Mouse (Mus musculus): ENCODE measurements around the gene Phospho1.

GRCm38 (mm10) chr11:95860071-95860490 lies 35.8 kb downstream of the Phospho1 start:
- TF ChIP-seq CTCF (IDR thresholded peaks at IDR 0.05; ENCODE audit: low read depth) (no peak), EP300 (IDR thresholded peaks at IDR 0.05; ENCODE audit: low read depth) (peak; percentile 62)

Data from liver, embryonic 14.5 days (tissue).